Mouse (Mus musculus): ENCODE measurements around the gene Tmprss5.

Tmprss5 gene

GRCm38 (mm10) chr9:49081107-49081506 lies at the start of gene Tmprss5:
Tmprss5 (plus strand) TSS chr9:49081260.
- no peak for DNase-seq (ENCODE audit: low spot score)

- no peak for DNase-seq (ENCODE audit: low spot score)
Measured at GRCm38 (mm10) chr9:49034764-49035163, 46.3 kb upstream of the Tmprss5 start.

- DNase-seq (ENCODE audit: low spot score): no peak
Measured at GRCm38 (mm10) chr9:49050901-49051300, 30.2 kb upstream of the Tmprss5 start.

GRCm38 (mm10) chr9:49051349-49051748 lies 29.7 kb upstream of the Tmprss5 start:
- no peak for DNase-seq (ENCODE audit: low spot score)

- DNase-seq (ENCODE audit: low spot score): no peak
Measured at GRCm38 (mm10) chr9:49054028-49054427, 27.0 kb upstream of the Tmprss5 start.

GRCm38 (mm10) chr9:49055333-49056205 lies 25.5 kb upstream of the Tmprss5 start, which contains the start of gene Zw10:
Zw10 (plus strand) TSS chr9:49055613.
- DNase-seq (ENCODE audit: low spot score): peak; percentile 68

- no peak for DNase-seq (ENCODE audit: low spot score)
Measured at GRCm38 (mm10) chr9:49076847-49077246, 4.2 kb upstream of the Tmprss5 start.

GRCm38 (mm10) chr9:49081561-49081960 lies 501 bp downstream of the Tmprss5 start:
- DNase-seq (ENCODE audit: low spot score): peak; percentile 22

GRCm38 (mm10) chr9:49087317-49087716 lies 6.3 kb downstream of the Tmprss5 start:
- no peak for DNase-seq (ENCODE audit: low spot score)

- no peak for DNase-seq (ENCODE audit: low spot score)
Measured at GRCm38 (mm10) chr9:49098871-49099270, 17.8 kb downstream of the Tmprss5 start.

GRCm38 (mm10) chr9:49102328-49102727 lies 21.3 kb downstream of the Tmprss5 start:
- DNase-seq (ENCODE audit: low spot score): no peak

- DNase-seq (ENCODE audit: low spot score): no peak
Measured at GRCm38 (mm10) chr9:49109101-49109500, 28.0 kb downstream of the Tmprss5 start.

GRCm38 (mm10) chr9:49110476-49111220 lies 29.6 kb downstream of the Tmprss5 start:
- no peak for DNase-seq (ENCODE audit: low spot score)

- DNase-seq (ENCODE audit: low spot score): no peak
Measured at GRCm38 (mm10) chr9:49111296-49111695, 30.2 kb downstream of the Tmprss5 start.

GRCm38 (mm10) chr9:49118271-49118825 lies 37.3 kb downstream of the Tmprss5 start:
- DNase-seq (ENCODE audit: low spot score): no peak

GRCm38 (mm10) chr9:49119759-49120158 lies 38.7 kb downstream of the Tmprss5 start:
- DNase-seq (ENCODE audit: low spot score): no peak

GRCm38 (mm10) chr9:49125706-49126105 lies 44.6 kb downstream of the Tmprss5 start:
- DNase-seq (ENCODE audit: low spot score): no peak

GRCm38 (mm10) chr9:49130514-49131010 lies 49.5 kb downstream of the Tmprss5 start:
- DNase-seq (ENCODE audit: low spot score): no peak

GRCm38 (mm10) chr9:49143841-49144240 lies 62.8 kb downstream of the Tmprss5 start:
- no peak for DNase-seq (ENCODE audit: low spot score)

- DNase-seq (ENCODE audit: low spot score): no peak
Measured at GRCm38 (mm10) chr9:49145776-49146175, 64.7 kb downstream of the Tmprss5 start.

GRCm38 (mm10) chr9:49147031-49147430 lies 66.0 kb downstream of the Tmprss5 start:
- no peak for DNase-seq (ENCODE audit: low spot score)

All from urinary bladder, postnatal 10 days (tissue).